Mouse (Mus musculus) olfactory bulb, adult 2 months (tissue): ENCODE measurements around the gene Lhfp.

Experiments
- CTCF ChIP-seq: fragments of 200-500 bp; IDR thresholded peaks from 2 replicates; pipeline ENCODE4 v1.5.1; 2012; ENCODE audit warnings: low read depth, mild to moderate bottlenecking, low read length, moderate library complexity; ENCODE audit not compliant: insufficient read depth
- POLR2A ChIP-seq: fragments of 200-500 bp; IDR thresholded peaks from 2 replicates; pipeline ENCODE4 v1.6.1; 2012; ENCODE audit warnings: mild to moderate bottlenecking, low read depth, low read length, moderate library complexity; ENCODE audit not compliant: insufficient read depth

- TF ChIP-seq CTCF (no peak), POLR2A (no peak)
These were observed 67.5 kb downstream of the Lhfp start for GRCm38 (mm10) chr3:53108594-53109373.
